Mouse (Mus musculus): ENCODE data around the gene Dnajc22.
"Not testable (repeated sequence)": the region's sequence is repeated elsewhere in the genome, so short reads cannot be mapped to it uniquely, and the experiment has no call there.

The Dnajc22 gene

GRCm38 (mm10) chr15:99092870-99093269, at the start of gene Dnajc22:
TSS of gene Dnajc22 (plus strand) at chr15:99093170.
- DNase-seq (ENCODE audit: low spot score) = no peak

GRCm38 (mm10) chr15:99044854-99045253, 48.1 kb upstream of the Dnajc22 start:
- DNase-seq (ENCODE audit: low spot score) = no peak

- not testable (repeated sequence) for DNase-seq (ENCODE audit: low spot score)
Measured at GRCm38 (mm10) chr15:99045734-99046133, 47.2 kb upstream of the Dnajc22 start.

DNA sequence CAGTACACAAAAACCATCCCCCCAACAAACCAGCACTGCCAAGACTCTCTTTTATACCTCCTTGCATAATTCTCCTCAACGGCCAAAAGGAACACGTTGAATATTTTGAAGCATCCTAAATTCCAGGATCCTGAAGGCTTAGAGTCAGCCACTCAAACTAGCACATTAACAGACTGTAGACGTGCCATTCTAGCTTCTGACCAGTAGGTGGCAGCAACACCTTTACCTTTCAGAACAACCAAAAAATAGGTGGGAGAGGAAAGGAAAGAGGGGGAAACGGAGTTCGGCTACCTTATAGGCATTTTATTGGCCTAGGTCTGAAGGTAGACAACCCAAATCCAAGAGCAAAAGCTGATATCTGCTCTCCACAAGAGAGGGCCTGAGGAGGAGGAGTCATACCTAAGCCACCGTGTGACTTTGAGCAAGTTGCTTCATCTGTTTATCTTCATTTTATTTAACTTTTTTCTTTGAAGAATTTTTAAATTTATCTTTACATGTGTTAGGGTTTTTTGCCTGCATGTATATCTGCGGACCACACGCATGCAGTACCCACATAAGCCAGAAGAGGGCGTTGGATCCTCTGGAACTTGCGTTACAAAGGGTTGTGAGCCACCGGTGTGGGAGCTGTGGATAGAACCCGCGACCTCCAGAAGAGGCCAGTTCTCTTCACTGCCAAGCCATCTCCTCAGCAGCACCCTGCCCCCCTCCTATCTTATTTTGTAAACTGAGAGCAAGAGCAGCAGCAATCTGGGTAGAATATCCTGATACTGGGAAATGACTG, 43.3 kb upstream of the Dnajc22 start:
- DNase-seq (ENCODE audit: low spot score) = no peak

GRCm38 (mm10) chr15:99053373-99053772, 39.6 kb upstream of the Dnajc22 start:
- no peak for DNase-seq (ENCODE audit: low spot score)

DNA sequence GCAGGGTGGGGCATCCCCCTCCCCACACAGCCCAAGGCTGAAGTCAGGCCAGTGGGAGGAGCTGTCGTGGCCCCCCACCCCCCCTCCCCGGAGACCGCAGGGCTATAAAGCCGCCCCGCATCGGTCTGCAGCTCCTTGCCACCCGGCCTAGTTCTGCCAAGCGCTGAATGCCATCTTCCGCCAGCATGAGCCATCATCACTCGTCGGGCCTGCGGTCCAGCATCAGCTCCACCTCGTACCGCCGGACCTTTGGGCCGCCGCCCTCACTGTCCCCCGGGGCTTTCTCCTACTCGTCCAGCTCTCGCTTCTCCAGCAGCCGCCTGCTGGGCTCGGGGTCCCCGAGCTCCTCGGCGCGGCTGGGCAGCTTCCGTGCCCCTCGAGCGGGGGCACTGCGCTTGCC, 37.9 kb upstream of the Dnajc22 start, which contains the start of gene Prph:
Gene Prph (plus strand): TSS at position 135 of the 400 bp plus-strand sequence.
- DNase-seq (ENCODE audit: low spot score) = no peak

- DNase-seq (ENCODE audit: low spot score) = no peak
Measured at GRCm38 (mm10) chr15:99055511-99055961, 37.4 kb upstream of the Dnajc22 start.

GRCm38 (mm10) chr15:99056332-99056731, 36.6 kb upstream of the Dnajc22 start:
- DNase-seq (ENCODE audit: low spot score) = no peak

DNA sequence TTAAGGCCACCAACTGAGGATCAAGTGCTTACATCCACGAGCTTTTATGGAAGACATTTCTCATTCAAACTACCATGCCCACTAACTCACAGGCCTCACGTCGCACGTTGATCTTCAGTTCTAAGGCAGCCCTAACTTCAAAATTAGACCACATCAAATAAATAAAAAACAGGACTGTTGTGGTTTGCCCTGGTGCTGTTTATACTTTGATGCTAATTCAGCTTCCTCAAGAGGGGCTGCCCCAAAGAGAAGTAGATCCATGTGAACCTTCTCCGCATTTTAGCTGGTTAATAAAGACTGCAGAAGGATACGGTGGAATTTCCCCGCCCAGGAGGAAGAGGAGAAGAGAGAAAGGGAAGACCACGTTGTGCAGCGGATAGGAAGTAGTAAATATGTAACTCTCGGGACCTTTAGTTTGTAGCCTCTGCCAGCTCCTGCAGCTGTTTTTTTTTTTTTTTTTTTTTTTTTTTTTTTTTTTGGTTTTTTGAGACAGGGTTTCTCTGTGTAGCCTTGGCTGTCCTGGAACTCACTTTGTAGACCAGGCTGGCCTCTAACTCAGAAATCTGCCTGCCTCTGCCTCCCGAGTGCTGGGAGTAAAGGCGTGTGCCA, 27.3 kb upstream of the Dnajc22 start:
- DNase-seq (ENCODE audit: low spot score) = no peak

- DNase-seq (ENCODE audit: low spot score) = no peak
Measured at GRCm38 (mm10) chr15:99071988-99072387, 21.0 kb upstream of the Dnajc22 start.

GRCm38 (mm10) chr15:99074019-99074599, 18.9 kb upstream of the Dnajc22 start, which contains the start of gene Troap:
TSS of gene Troap (plus strand) at chr15:99074575.
- DNase-seq (ENCODE audit: low spot score) = no peak

DNA sequence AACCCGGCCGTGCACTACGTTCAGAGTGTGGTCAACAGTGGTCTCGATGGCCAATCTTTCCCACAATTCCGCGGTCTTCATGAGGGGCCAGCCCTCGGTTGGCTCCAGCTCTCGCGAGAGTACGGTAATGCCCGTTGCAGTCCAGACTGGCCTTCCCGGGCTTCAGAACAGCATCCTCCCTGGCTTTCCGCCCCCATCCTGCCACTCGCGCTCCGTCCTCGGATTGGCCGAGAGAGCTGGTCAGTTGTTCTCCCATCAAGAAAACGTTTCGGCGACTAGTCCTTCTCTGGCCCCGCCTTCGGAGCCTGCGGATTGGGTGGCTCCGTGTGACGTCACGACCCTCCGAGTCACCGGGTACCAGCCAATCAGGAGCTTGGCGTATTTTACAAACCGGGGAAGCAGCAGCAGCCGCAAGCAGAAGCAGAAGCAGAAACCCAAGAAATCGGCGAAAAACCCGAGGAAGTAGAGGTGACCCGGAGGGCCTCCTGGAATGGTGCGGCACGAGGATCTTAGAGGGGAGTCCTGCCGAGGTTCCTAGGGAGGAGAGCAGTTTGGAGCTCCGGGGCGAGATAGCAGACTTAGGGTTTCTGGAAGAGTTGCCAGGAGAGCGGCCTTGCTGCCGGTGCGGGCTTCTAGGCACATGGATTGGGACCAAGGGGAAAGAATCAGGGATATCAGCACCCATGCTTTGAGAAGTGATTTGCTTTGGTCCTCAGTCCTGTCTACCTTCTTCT, 18.2 kb upstream of the Dnajc22 start:
- DNase-seq (ENCODE audit: low spot score) = peak; percentile 95

DNA sequence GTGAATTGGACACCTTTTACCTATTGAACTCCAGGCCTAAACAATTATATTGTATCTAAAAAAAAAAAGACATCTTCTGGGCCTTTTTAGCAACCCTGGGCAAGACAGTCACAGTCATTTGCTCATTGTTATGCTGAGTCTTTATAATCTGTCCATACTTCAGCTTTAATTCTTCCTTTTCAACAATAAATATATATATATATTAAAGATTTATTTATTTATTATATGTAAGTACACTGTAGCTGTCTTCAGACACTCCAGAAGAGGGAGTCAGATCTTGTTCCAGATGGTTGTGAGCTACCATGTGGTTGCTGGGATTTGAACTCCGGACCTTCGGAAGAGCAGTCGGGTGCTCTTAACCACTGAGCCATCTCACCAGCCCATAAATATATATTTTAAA, 17.0 kb upstream of the Dnajc22 start:
- DNase-seq (ENCODE audit: low spot score) = not testable (repeated sequence)

DNA sequence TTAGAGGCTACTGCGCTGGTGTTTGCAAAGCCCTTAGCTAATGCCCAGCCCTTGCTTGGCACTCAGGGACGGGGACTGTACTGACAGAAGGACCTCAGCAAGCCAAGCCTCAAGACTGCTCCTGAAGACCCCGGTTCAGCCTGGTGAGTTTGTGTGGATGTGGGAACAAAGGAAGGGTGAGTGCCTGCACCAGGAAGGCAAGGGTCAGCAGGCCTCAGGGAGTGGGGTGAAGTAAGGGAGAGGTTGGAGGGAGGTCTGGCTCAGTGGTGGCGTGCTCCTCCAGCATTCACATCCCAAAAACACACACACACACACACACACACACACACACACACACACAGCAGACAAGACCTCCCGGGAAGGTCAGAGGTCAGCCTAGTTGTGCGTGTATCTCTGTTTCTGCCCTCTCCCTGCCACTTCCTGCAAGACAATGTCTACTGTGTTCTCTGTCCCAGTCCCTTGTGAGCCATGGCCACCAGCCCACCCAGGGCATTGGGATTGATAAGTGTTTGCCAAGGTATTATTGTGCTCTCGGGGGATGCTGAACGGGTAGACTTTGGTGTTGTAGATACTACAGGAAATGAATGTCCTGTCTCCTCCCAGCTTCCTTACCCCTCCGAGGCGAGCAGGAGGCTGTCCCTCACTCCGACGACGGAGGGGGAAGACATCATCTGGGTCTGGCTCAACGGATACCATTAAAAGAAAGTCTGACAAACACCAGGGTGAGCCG, 14.6 kb upstream of the Dnajc22 start:
- no peak for DNase-seq (ENCODE audit: low spot score)

- no peak for DNase-seq (ENCODE audit: low spot score)
Measured at GRCm38 (mm10) chr15:99079804-99080203, 13.2 kb upstream of the Dnajc22 start.

DNA sequence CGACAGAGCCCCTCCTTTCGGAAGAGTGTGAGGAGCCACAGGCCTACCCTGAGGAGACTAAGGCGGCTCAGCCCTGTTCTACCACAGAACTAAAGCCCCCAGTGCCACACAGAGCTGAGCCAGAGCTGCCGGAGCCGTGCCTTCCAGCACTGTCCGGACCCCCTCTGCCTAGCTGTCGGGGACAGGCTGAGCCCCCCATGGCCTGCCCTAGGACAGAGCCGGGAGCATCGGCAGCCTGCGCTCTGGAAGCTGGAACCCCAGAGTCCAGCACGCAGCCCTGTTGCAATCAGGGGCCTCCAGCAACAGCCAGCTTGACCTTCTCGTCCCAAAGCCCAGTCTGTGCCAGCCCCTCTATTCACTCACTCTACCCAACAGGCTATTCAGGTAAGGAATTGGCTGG, 10.6 kb upstream of the Dnajc22 start:
- no peak for DNase-seq (ENCODE audit: low spot score)

- no peak for DNase-seq (ENCODE audit: low spot score)
Measured at GRCm38 (mm10) chr15:99082840-99083239, 10.1 kb upstream of the Dnajc22 start.

GRCm38 (mm10) chr15:99083258-99083657, 9.7 kb upstream of the Dnajc22 start:
- DNase-seq (ENCODE audit: low spot score) = no peak

DNA sequence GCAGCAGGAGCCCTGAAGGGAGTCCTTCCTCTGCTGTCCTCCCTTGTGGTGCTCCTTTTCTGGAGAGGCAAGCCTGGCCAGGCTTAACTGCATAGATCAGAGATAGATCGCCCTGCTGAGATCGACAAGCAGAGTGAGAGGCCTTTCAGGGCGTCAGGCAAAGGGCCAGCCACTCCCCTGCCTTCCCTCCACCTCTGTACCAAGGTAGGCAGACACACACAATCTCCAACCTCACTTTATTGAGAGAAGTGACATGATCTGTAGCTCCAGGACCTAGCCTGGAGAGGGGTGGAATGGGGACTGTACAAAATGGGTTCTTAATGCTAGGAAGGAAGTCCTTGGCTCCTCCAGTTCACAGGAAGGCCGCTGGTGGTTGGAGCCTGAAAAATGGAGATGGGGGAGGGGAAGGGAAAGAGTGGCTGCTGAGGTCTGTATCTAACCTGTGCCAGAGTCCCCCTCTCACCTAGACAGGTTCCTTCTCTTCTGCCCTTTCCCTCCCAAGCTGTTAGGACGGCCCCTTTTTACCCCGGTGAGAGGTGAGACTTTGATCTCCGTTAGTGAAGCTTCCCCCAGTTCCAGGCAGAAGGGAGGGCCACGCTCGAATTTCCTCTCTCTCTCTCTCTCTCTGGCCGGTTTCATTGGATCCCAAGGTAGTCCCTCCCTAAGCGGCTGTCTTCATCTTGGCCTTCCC, 9.0 kb upstream of the Dnajc22 start:
- DNase-seq (ENCODE audit: low spot score) = no peak

- no peak for DNase-seq (ENCODE audit: low spot score)
Measured at GRCm38 (mm10) chr15:99084618-99085017, 8.4 kb upstream of the Dnajc22 start.

DNA sequence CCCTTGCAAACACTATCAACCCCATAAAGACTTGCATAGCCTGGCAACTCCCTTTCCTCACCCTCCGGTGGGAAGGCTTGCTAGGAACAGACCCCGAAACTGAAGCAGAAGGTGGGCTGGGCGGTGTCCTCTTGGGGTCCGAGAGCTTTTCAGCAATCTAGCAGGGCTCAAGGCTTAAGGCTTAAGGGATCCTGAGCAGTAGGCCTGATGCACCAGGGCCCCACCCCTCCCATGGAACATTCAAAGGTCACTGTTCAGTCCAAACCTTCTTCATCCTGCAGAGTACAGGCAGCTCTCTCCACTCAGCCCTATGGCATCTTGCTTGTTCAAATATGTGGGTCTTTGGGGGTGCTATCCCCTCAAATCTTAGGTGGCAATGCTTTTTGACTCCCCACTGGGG, 7.0 kb upstream of the Dnajc22 start:
- no peak for DNase-seq (ENCODE audit: low spot score)

All from testis, postnatal 14 days (tissue).